Mouse (Mus musculus): Measurements from ENCODE around the gene Gbp7.

- TF ChIP-seq CTCF (IDR thresholded peaks at IDR 0.05; ENCODE audit: extremely low read depth, insufficient read depth, low read length) = no peak
- TF ChIP-seq POLR2A (IDR thresholded peaks at IDR 0.05; ENCODE audit: extremely low read depth, insufficient read depth, low read length) = no peak
These were observed 24.5 kb downstream of the Gbp7 start for GRCm38 (mm10) chr3:142554601-142555000.
